Mouse (Mus musculus): Measurements from ENCODE around the gene Sephs2. TPM values are rescaled to one million over a fixed set of nuclear protein-coding genes. Genes with fewer than 3 reads are reported as not detected.

Sephs2 gene
- 19.8 and 21.1 TPM in 2 replicates for polyA plus RNA-seq (2012; rRNA removed)

GRCm38 (mm10) chr7:127273925-127274789 is at the start of gene Sephs2:
Sephs2 (minus strand) TSS chr7:127274055.
- peak; percentile 88 for DNase-seq (ENCODE audit: low spot score)

GRCm38 (mm10) chr7:127322085-127322484 is 48.2 kb upstream of the Sephs2 start:
- DNase-seq (ENCODE audit: low spot score) = no peak

- no peak for DNase-seq (ENCODE audit: low spot score)
Observed at GRCm38 (mm10) chr7:127321106-127321505, 47.3 kb upstream of the Sephs2 start.

GRCm38 (mm10) chr7:127313912-127314311 is 40.1 kb upstream of the Sephs2 start:
- no peak for DNase-seq (ENCODE audit: low spot score)

- no peak for DNase-seq (ENCODE audit: low spot score)
Observed at GRCm38 (mm10) chr7:127309951-127310350, 36.1 kb upstream of the Sephs2 start.

GRCm38 (mm10) chr7:127308887-127309286 is 35.0 kb upstream of the Sephs2 start:
- DNase-seq (ENCODE audit: low spot score) = no peak

- DNase-seq (ENCODE audit: low spot score) = no peak
Observed at GRCm38 (mm10) chr7:127308431-127308830, 34.6 kb upstream of the Sephs2 start.

- no peak for DNase-seq (ENCODE audit: low spot score)
Observed at GRCm38 (mm10) chr7:127297586-127298193, 23.8 kb upstream of the Sephs2 start.

GRCm38 (mm10) chr7:127296786-127297555 is 23.1 kb upstream of the Sephs2 start:
- no peak for DNase-seq (ENCODE audit: low spot score)

GRCm38 (mm10) chr7:127296098-127296497 is 22.2 kb upstream of the Sephs2 start, which contains the start of gene Itgal:
Itgal (plus strand) TSS chr7:127296260.
- no peak for DNase-seq (ENCODE audit: low spot score)

- DNase-seq (ENCODE audit: low spot score) = no peak
Observed at GRCm38 (mm10) chr7:127290142-127290541, 16.3 kb upstream of the Sephs2 start.

- DNase-seq (ENCODE audit: low spot score) = no peak
Observed at GRCm38 (mm10) chr7:127289306-127289705, 15.5 kb upstream of the Sephs2 start.

GRCm38 (mm10) chr7:127287940-127288339 is 14.1 kb upstream of the Sephs2 start:
- no peak for DNase-seq (ENCODE audit: low spot score)

GRCm38 (mm10) chr7:127285154-127285553 is 11.3 kb upstream of the Sephs2 start:
- DNase-seq (ENCODE audit: low spot score) = no peak

GRCm38 (mm10) chr7:127282190-127282589 is 8.3 kb upstream of the Sephs2 start:
- no peak for DNase-seq (ENCODE audit: low spot score)

GRCm38 (mm10) chr7:127281114-127281513 is 7.3 kb upstream of the Sephs2 start:
- no peak for DNase-seq (ENCODE audit: low spot score)

GRCm38 (mm10) chr7:127280092-127280491 is 6.2 kb upstream of the Sephs2 start:
- DNase-seq (ENCODE audit: low spot score) = no peak

- no peak for DNase-seq (ENCODE audit: low spot score)
Observed at GRCm38 (mm10) chr7:127278311-127278710, 4.5 kb upstream of the Sephs2 start.

GRCm38 (mm10) chr7:127276519-127276961 is 2.7 kb upstream of the Sephs2 start:
- DNase-seq (ENCODE audit: low spot score) = no peak

- DNase-seq (ENCODE audit: low spot score) = no peak
Observed at GRCm38 (mm10) chr7:127273118-127273923, 534 bp downstream of the Sephs2 start.

GRCm38 (mm10) chr7:127272566-127272965 is 1.3 kb downstream of the Sephs2 start:
- DNase-seq (ENCODE audit: low spot score) = no peak

All from urinary bladder, adult 2 months (tissue).